Mouse (Mus musculus): ENCODE results near the gene Mms19.

Mms19 gene

GRCm38 (mm10) chr19:41998770-41999548, 18.0 kb upstream of the Mms19 start:
- no peak for DNase-seq

GRCm38 (mm10) chr19:41997090-41997489, 16.1 kb upstream of the Mms19 start:
- DNase-seq: no peak

- no peak for DNase-seq
Observed at GRCm38 (mm10) chr19:41995483-41995882, 14.5 kb upstream of the Mms19 start.

- no peak for DNase-seq
Observed at GRCm38 (mm10) chr19:41994023-41994422, 13.1 kb upstream of the Mms19 start.

- no peak for DNase-seq
Observed at GRCm38 (mm10) chr19:41993484-41993883, 12.5 kb upstream of the Mms19 start.

- DNase-seq: no peak
Observed at GRCm38 (mm10) chr19:41992971-41993370, 12.0 kb upstream of the Mms19 start.

- no peak for DNase-seq
Observed at GRCm38 (mm10) chr19:41991926-41992477, 11.0 kb upstream of the Mms19 start.

- no peak for DNase-seq
Observed at GRCm38 (mm10) chr19:41989810-41990209, 8.9 kb upstream of the Mms19 start.

- DNase-seq: no peak
Observed at GRCm38 (mm10) chr19:41987206-41987605, 6.2 kb upstream of the Mms19 start.

- no peak for DNase-seq
Observed at GRCm38 (mm10) chr19:41985994-41986393, 5.0 kb upstream of the Mms19 start.

- DNase-seq: no peak
Observed at GRCm38 (mm10) chr19:41982791-41983150, 1.8 kb upstream of the Mms19 start.

GRCm38 (mm10) chr19:41981931-41982790, 1.2 kb upstream of the Mms19 start:
- DNase-seq: peak in 1 of 2 experiments; percentile 7

GRCm38 (mm10) chr19:41981595-41981927, 604 bp upstream of the Mms19 start, which contains the start of gene Ubtd1:
TSS of gene Ubtd1 (plus strand) at chr19:41981763.
- DNase-seq: no peak

- no peak for DNase-seq
Observed at GRCm38 (mm10) chr19:41980422-41980818, 537 bp downstream of the Mms19 start.

- no peak for DNase-seq
Observed at GRCm38 (mm10) chr19:41973891-41974794, 6.8 kb downstream of the Mms19 start.

GRCm38 (mm10) chr19:41969618-41970017, 11.3 kb downstream of the Mms19 start:
- DNase-seq: peak in 1 of 2 experiments; percentile 17

- no peak for DNase-seq
Observed at GRCm38 (mm10) chr19:41953574-41953973, 27.4 kb downstream of the Mms19 start.

- DNase-seq: peak in 1 of 2 experiments; percentile 17
Observed at GRCm38 (mm10) chr19:41952287-41952686, 28.7 kb downstream of the Mms19 start.

GRCm38 (mm10) chr19:41943841-41944240, 37.1 kb downstream of the Mms19 start:
- no peak for DNase-seq

- no peak for DNase-seq
Observed at GRCm38 (mm10) chr19:41938539-41938938, 42.4 kb downstream of the Mms19 start.

- no peak for DNase-seq
Observed at GRCm38 (mm10) chr19:41935921-41936320, 45.0 kb downstream of the Mms19 start.

- DNase-seq: no peak
Observed at GRCm38 (mm10) chr19:41934124-41934523, 46.8 kb downstream of the Mms19 start.

Measured in thymus, postnatal 36 days (tissue).